Mouse (Mus musculus) midbrain, postnatal 0 days (tissue): ENCODE results near the gene Ntmt1. TPM values are rescaled to one million over a fixed set of nuclear protein-coding genes. Genes with fewer than 3 reads are reported as not detected.

Experiments used
- ATAC-seq: fragments of 200-750 bp; cut with Nextera tagmentation; 2 replicates; pipeline ENCODE4 v1.8.0; 2017; ENCODE audit warnings: moderate number of reproducible peaks, mild to moderate bottlenecking, moderate TSS enrichment, moderate library complexity; ENCODE audit not compliant: low FRiP score
- DNase-seq: peaks from one replicate; pipeline ENCODE4 v3.0.0-alpha.2; 2015; ENCODE audit warnings: low spot score
- H3K27ac ChIP-seq: fragments of 300-500 bp; sonication (generic); 2 replicates; pipeline ENCODE4 v1.5.1; 2014; ENCODE audit warnings: low read depth, mild to moderate bottlenecking, low read length, mixed read lengths
- H3K27me3 ChIP-seq: fragments of 300-500 bp; sonication (generic); 2 replicates; pipeline ENCODE4 v1.6.1; 2014; ENCODE audit warnings: low read length, control low read depth, mixed read lengths; ENCODE audit not compliant: insufficient read depth
- H3K36me3 ChIP-seq: fragments of 300-500 bp; sonication (generic); 2 replicates; pipeline ENCODE4 v1.6.1; 2014; ENCODE audit warnings: low read length, control low read depth, mixed read lengths; ENCODE audit not compliant: insufficient read depth
- H3K4me1 ChIP-seq: fragments of 300-500 bp; sonication (generic); 2 replicates; pipeline ENCODE4 v1.6.1; 2014; ENCODE audit warnings: mild to moderate bottlenecking, control low read depth, antibody characterized with exemption, low read length, mixed read lengths; ENCODE audit not compliant: insufficient read depth
- H3K4me2 ChIP-seq: fragments of 300-500 bp; sonication (generic); 2 replicates; pipeline ENCODE4 v1.6.1; 2014; ENCODE audit warnings: low read depth, mild to moderate bottlenecking, low read length, mixed read lengths; ENCODE audit not compliant: poor library complexity, severe bottlenecking
- H3K4me3 ChIP-seq: fragments of 300-500 bp; sonication (generic); 2 replicates; pipeline ENCODE4 v1.5.1; 2014; ENCODE audit warnings: low read depth, mild to moderate bottlenecking, low read length, moderate library complexity
- H3K9ac ChIP-seq: fragments of 300-500 bp; sonication (generic); replicated peaks from 2 replicates; pipeline ENCODE4 v1.6.1; 2014; ENCODE audit warnings: mild to moderate bottlenecking, low read length, moderate library complexity, mixed read lengths; ENCODE audit not compliant: poor library complexity, severe bottlenecking
- H3K9me3 ChIP-seq: fragments of 300-500 bp; sonication (generic); 2 replicates; pipeline ENCODE4 v1.6.1; 2016; ENCODE audit warnings: low read length, control low read depth
- CTCF ChIP-seq: IDR thresholded peaks from 2 replicates; pipeline ENCODE4 v1.5.1; 2016; ENCODE audit warnings: antibody characterized with exemption, mild to moderate bottlenecking
- WGBS: fragments of 180-500 bp; shearing (Covaris S2); extraction: QIAGEN DNeasy Blood & Tissue Kit; methylation state at CpG from one replicate; pipeline ENCODE4 v1.1.7; 2014; 5-methylcytosine and 5-hydroxymethylcytosine counted together
- polyA plus RNA-seq: library from polyadenylated mRNA; unstranded; fragments of >200 nt; fragmentation: Nextera tagmentation; extraction: Ambion mirVana; gene quantifications from 2 replicates; pipeline ENCODE4 v1.2.1, GENCODE M21; 2015
- total RNA-seq: library from RNA; depleted of rRNA; stranded (reverse); fragments of >200 nt; gene quantifications from 2 replicates; pipeline ENCODE4 v1.2.3, GENCODE M21; 2014

The Ntmt1 gene
- total and polyA plus RNA-seq, 2 experiments from 2014 or later, result 62.2 to 90.3 TPM

GRCm38 (mm10) chr2:30846236-30846635 is 38.6 kb downstream of the Ntmt1 start:
- no peaks in the 10 kb centered on the region for H3K9me3 ChIP-seq
- 0 out of 2 replicates have a peak, but pooled peaks cover 4% of the 10 kb centered on the region for H3K4me1 ChIP-seq
- H3K36me3 ChIP-seq, result no peaks in the 10 kb centered on the region
- no peak overlapping the region for H3K4me2 ChIP-seq
- DNase-seq (no peak), ATAC-seq (no peak)
- peaks cover 27% of the 10 kb centered on the region for H3K27me3 ChIP-seq
- 89% methylated on average over 8 of the region's 8 CpGs for WGBS
- no peak overlapping the region for H3K27ac ChIP-seq
- no peak overlapping the region for H3K4me3 ChIP-seq
- TF ChIP-seq CTCF, result no peak
- no peak overlapping the region for H3K9ac ChIP-seq

- Histone ChIP-seq H3K4me2 (no peak overlapping the region), H3K4me1 (0 out of 2 replicates have a peak, but pooled peaks cover 4% of the 10 kb centered on the region), H3K9me3 (no peaks in the 10 kb centered on the region), H3K4me3 (no peak overlapping the region), H3K27ac (no peak overlapping the region), H3K27me3 (peaks cover 27% of the 10 kb centered on the region), H3K9ac (no peak overlapping the region), H3K36me3 (no peaks in the 10 kb centered on the region)
- ATAC-seq (no peak), DNase-seq (no peak)
- no peak for TF ChIP-seq CTCF
- WGBS, result 60% methylated on average over 6 of the region's 6 CpGs
These were observed 39.1 kb downstream of the Ntmt1 start for GRCm38 (mm10) chr2:30846723-30847122.

GRCm38 (mm10) chr2:30848184-30848583 is 40.6 kb downstream of the Ntmt1 start:
- Histone ChIP-seq H3K4me2 (no peak overlapping the region), H3K27ac (no peak overlapping the region), H3K4me1 (peaks cover 9% of the 10 kb centered on the region; the same call in 1 of the 2 replicates), H3K9me3 (no peaks in the 10 kb centered on the region), H3K4me3 (no peak overlapping the region), H3K9ac (no peak overlapping the region), H3K36me3 (no peaks in the 10 kb centered on the region), H3K27me3 (peaks cover 27% of the 10 kb centered on the region)
- 66% methylated on average over 8 of the region's 8 CpGs for WGBS
- DNase-seq (no peak), ATAC-seq (no peak)
- TF ChIP-seq CTCF, result no peak

GRCm38 (mm10) chr2:30850581-30850980 is 43.0 kb downstream of the Ntmt1 start:
- DNase-seq (no peak), ATAC-seq (no peak)
- H3K4me1 ChIP-seq, result peaks cover 5% of the 10 kb centered on the region; the same call in 1 of the 2 replicates
- H3K9me3 ChIP-seq, result no peaks in the 10 kb centered on the region
- WGBS, result 76% methylated on average over 6 of the region's 6 CpGs
- peaks cover 9% of the 10 kb centered on the region for H3K27me3 ChIP-seq
- no peak overlapping the region for H3K4me2 ChIP-seq
- H3K27ac ChIP-seq, result no peak overlapping the region
- no peak overlapping the region for H3K9ac ChIP-seq
- H3K36me3 ChIP-seq, result no peaks in the 10 kb centered on the region
- no peak for TF ChIP-seq CTCF
- no peak overlapping the region for H3K4me3 ChIP-seq

- ATAC-seq (no peak), DNase-seq (no peak)
- TF ChIP-seq CTCF, result no peak
- no peak overlapping the region for H3K9ac ChIP-seq
- 27% methylated on average over 20 of the region's 20 CpGs for WGBS
- no peaks in the 10 kb centered on the region for H3K27me3 ChIP-seq
- no peaks in the 10 kb centered on the region for H3K36me3 ChIP-seq
- peaks cover 17% of the 10 kb centered on the region for H3K4me1 ChIP-seq
- H3K9me3 ChIP-seq, result no peaks in the 10 kb centered on the region
- no peak overlapping the region for H3K4me2 ChIP-seq
- H3K4me3 ChIP-seq, result no peak overlapping the region
- no peak overlapping the region for H3K27ac ChIP-seq
These were observed 45.2 kb downstream of the Ntmt1 start for GRCm38 (mm10) chr2:30852771-30853313.

- peaks cover 17% of the 10 kb centered on the region for H3K4me1 ChIP-seq
- H3K27ac ChIP-seq, result no peak overlapping the region
- H3K27me3 ChIP-seq, result no peaks in the 10 kb centered on the region
- H3K4me2 ChIP-seq, result no peak overlapping the region
- no peak overlapping the region for H3K9ac ChIP-seq
- H3K9me3 ChIP-seq, result no peaks in the 10 kb centered on the region
- 35% methylated on average over 6 of the region's 6 CpGs for WGBS
- no peak overlapping the region for H3K4me3 ChIP-seq
- no peaks in the 10 kb centered on the region for H3K36me3 ChIP-seq
- TF ChIP-seq CTCF, result no peak
- ATAC-seq, result no peak
- DNase-seq, result peak; percentile 59
These were observed 49.5 kb downstream of the Ntmt1 start for GRCm38 (mm10) chr2:30857076-30857475.
